Mouse (Mus musculus): Measurements from ENCODE around the gene Ripk1. TPM values are rescaled to one million over a fixed set of nuclear protein-coding genes. Genes with fewer than 3 reads are reported as not detected.

The Ripk1 gene
- polyA plus RNA-seq (2016; fragmentation: Nextera tagmentation; extraction: Ambion mirVana): 9.6 and 9.7 TPM in 2 replicates

- H3K27ac ChIP-seq (replicated peaks): peak within 1 kb of the TSS; percentile 87
- H3K36me3 ChIP-seq: no peaks in the 10 kb centered on the region
- H3K4me1 ChIP-seq: peaks cover 9% of the 10 kb centered on the region
- WGBS: under 1% methylated on average over 87 of the region's 92 CpGs
- peak; percentile 96 for ATAC-seq (ENCODE audit: low FRiP score, low read depth)
- H3K9ac ChIP-seq (replicated peaks): peak within 1 kb of the TSS; percentile 87
- no peaks in the 10 kb centered on the region for H3K27me3 ChIP-seq
- H3K9me3 ChIP-seq: no peaks in the 10 kb centered on the region
- peak within 1 kb of the TSS; percentile 82 for H3K4me2 ChIP-seq (replicated peaks)
- H3K4me3 ChIP-seq: peak within 1 kb of the TSS; percentile 95
Measured at GRCm38 (mm10) chr13:34002058-34003006, at the start of gene Ripk1, which contains the start of gene Serpinb6a. Gene Ripk1 (plus strand): TSS chr13:34002363. Gene Serpinb6a (minus strand): TSS chr13:34002794.

GRCm38 (mm10) chr13:33952947-33953346, 49.2 kb upstream of the Ripk1 start:
- H3K9ac ChIP-seq (replicated peaks): no peak overlapping the region
- no peak for ATAC-seq (ENCODE audit: low FRiP score, low read depth)
- no peaks in the 10 kb centered on the region for H3K4me1 ChIP-seq
- no peaks in the 10 kb centered on the region for H3K36me3 ChIP-seq
- H3K4me2 ChIP-seq (replicated peaks): no peak overlapping the region
- no peak overlapping the region for H3K27ac ChIP-seq (replicated peaks)
- 82% methylated on average over 2 of the region's 2 CpGs for WGBS
- no peaks in the 10 kb centered on the region for H3K27me3 ChIP-seq
- no peak overlapping the region for H3K4me3 ChIP-seq
- no peaks in the 10 kb centered on the region for H3K9me3 ChIP-seq

GRCm38 (mm10) chr13:33956571-33957421, 45.4 kb upstream of the Ripk1 start:
- Histone ChIP-seq H3K4me3 (no peak overlapping the region), H3K4me1 (no peaks in the 10 kb centered on the region), H3K9me3 (no peaks in the 10 kb centered on the region), H3K9ac (replicated peaks) (0 out of 2 replicates have a peak overlapping the region, but pooled peaks have one; percentile 5), H3K4me2 (replicated peaks) (no peak overlapping the region), H3K36me3 (no peaks in the 10 kb centered on the region), H3K27me3 (no peaks in the 10 kb centered on the region), H3K27ac (replicated peaks) (no peak overlapping the region)
- ATAC-seq (ENCODE audit: low FRiP score, low read depth): 0 out of 2 replicates have a peak, but pooled peaks have one; percentile 47
- 34% methylated on average over 6 of the region's 6 CpGs for WGBS

GRCm38 (mm10) chr13:33959771-33960170, 42.4 kb upstream of the Ripk1 start:
- H3K27me3 ChIP-seq: no peaks in the 10 kb centered on the region
- H3K27ac ChIP-seq (replicated peaks): no peak overlapping the region
- H3K4me1 ChIP-seq: 0 out of 2 replicates have a peak, but pooled peaks cover 2% of the 10 kb centered on the region
- no peaks in the 10 kb centered on the region for H3K9me3 ChIP-seq
- no peak overlapping the region for H3K4me2 ChIP-seq (replicated peaks)
- no peaks in the 10 kb centered on the region for H3K36me3 ChIP-seq
- H3K4me3 ChIP-seq: no peak overlapping the region
- 86% methylated on average over 2 of the region's 2 CpGs for WGBS
- no peak for ATAC-seq (ENCODE audit: low FRiP score, low read depth)
- no peak overlapping the region for H3K9ac ChIP-seq (replicated peaks)

GRCm38 (mm10) chr13:33964206-33965046, 37.7 kb upstream of the Ripk1 start, which contains the start of gene Nqo2:
Gene Nqo2 (plus strand): TSS chr13:33964687.
- 3% methylated on average over 22 of the region's 22 CpGs for WGBS
- H3K27me3 ChIP-seq: no peaks in the 10 kb centered on the region
- H3K27ac ChIP-seq (replicated peaks): peak within 1 kb of the TSS; percentile 73
- peak within 1 kb of the TSS; percentile 63 for H3K9ac ChIP-seq (replicated peaks)
- 0 out of 2 replicates have a peak, but pooled peaks cover 6% of the 10 kb centered on the region for H3K4me1 ChIP-seq
- no peaks in the 10 kb centered on the region for H3K9me3 ChIP-seq
- no peaks in the 10 kb centered on the region for H3K36me3 ChIP-seq
- peak; percentile 90 for ATAC-seq (ENCODE audit: low FRiP score, low read depth)
- peak within 1 kb of the TSS; percentile 69 for H3K4me2 ChIP-seq (replicated peaks)
- peak within 1 kb of the TSS; percentile 58 for H3K4me3 ChIP-seq

- H3K36me3 ChIP-seq: no peaks in the 10 kb centered on the region
- 0 out of 2 replicates have a peak, but pooled peaks have one; percentile 7 for ATAC-seq (ENCODE audit: low FRiP score, low read depth)
- H3K9ac ChIP-seq (replicated peaks): peak overlapping the region; percentile 63
- H3K4me3 ChIP-seq: peak overlapping the region; percentile 58
- H3K27me3 ChIP-seq: no peaks in the 10 kb centered on the region
- peak overlapping the region; percentile 69 for H3K4me2 ChIP-seq (replicated peaks)
- H3K27ac ChIP-seq (replicated peaks): peak overlapping the region; percentile 73
- no peaks in the 10 kb centered on the region for H3K9me3 ChIP-seq
- 0 out of 2 replicates have a peak, but pooled peaks cover 6% of the 10 kb centered on the region for H3K4me1 ChIP-seq
- 23% methylated on average over 14 of the region's 14 CpGs for WGBS
Measured at GRCm38 (mm10) chr13:33965056-33966024, 36.8 kb upstream of the Ripk1 start.

GRCm38 (mm10) chr13:33966025-33966412, 36.1 kb upstream of the Ripk1 start:
- 0 out of 2 replicates have a peak, but pooled peaks cover 6% of the 10 kb centered on the region for H3K4me1 ChIP-seq
- no peaks in the 10 kb centered on the region for H3K27me3 ChIP-seq
- H3K27ac ChIP-seq (replicated peaks): no peak overlapping the region
- H3K9me3 ChIP-seq: no peaks in the 10 kb centered on the region
- H3K4me2 ChIP-seq (replicated peaks): no peak overlapping the region
- H3K9ac ChIP-seq (replicated peaks): no peak overlapping the region
- no peaks in the 10 kb centered on the region for H3K36me3 ChIP-seq
- ATAC-seq (ENCODE audit: low FRiP score, low read depth): no peak
- 58% methylated on average over 4 of the region's 4 CpGs for WGBS
- H3K4me3 ChIP-seq: no peak overlapping the region

GRCm38 (mm10) chr13:33966574-33966973, 35.6 kb upstream of the Ripk1 start:
- Histone ChIP-seq H3K9ac (replicated peaks) (no peak overlapping the region), H3K27me3 (no peaks in the 10 kb centered on the region), H3K4me2 (replicated peaks) (no peak overlapping the region), H3K36me3 (no peaks in the 10 kb centered on the region), H3K4me3 (no peak overlapping the region), H3K27ac (replicated peaks) (no peak overlapping the region), H3K9me3 (no peaks in the 10 kb centered on the region), H3K4me1 (0 out of 2 replicates have a peak, but pooled peaks cover 6% of the 10 kb centered on the region)
- no peak for ATAC-seq (ENCODE audit: low FRiP score, low read depth)

- Histone ChIP-seq H3K4me3 (no peak overlapping the region), H3K36me3 (0 out of 2 replicates have a peak, but pooled peaks cover 3% of the 10 kb centered on the region), H3K27ac (replicated peaks) (no peak overlapping the region), H3K27me3 (no peaks in the 10 kb centered on the region), H3K4me1 (no peaks in the 10 kb centered on the region), H3K9me3 (no peaks in the 10 kb centered on the region), H3K4me2 (replicated peaks) (no peak overlapping the region), H3K9ac (replicated peaks) (no peak overlapping the region)
- ATAC-seq (ENCODE audit: low FRiP score, low read depth): no peak
- 85% methylated on average over 5 of the region's 5 CpGs for WGBS
Measured at GRCm38 (mm10) chr13:33989625-33990024, 12.5 kb upstream of the Ripk1 start.

- Histone ChIP-seq H3K27me3 (no peaks in the 10 kb centered on the region), H3K9ac (replicated peaks) (no peak overlapping the region), H3K9me3 (no peaks in the 10 kb centered on the region), H3K4me3 (no peak overlapping the region), H3K27ac (replicated peaks) (no peak overlapping the region), H3K36me3 (0 out of 2 replicates have a peak, but pooled peaks cover 3% of the 10 kb centered on the region), H3K4me1 (no peaks in the 10 kb centered on the region), H3K4me2 (replicated peaks) (no peak overlapping the region)
- ATAC-seq (ENCODE audit: low FRiP score, low read depth): no peak
- WGBS: 27% methylated on average over 1 of the region's 1 CpGs
Measured at GRCm38 (mm10) chr13:33995197-33995596, 7.0 kb upstream of the Ripk1 start.

Measured in midbrain, embryonic 12.5 days (tissue).